Mouse (Mus musculus) right cerebral cortex, adult 18-20 months (tissue): Measurements from ENCODE around the gene Pdzd2.

Experiments
- DNase-seq: peaks from one replicate; pipeline ENCODE4 v3.0.0; 2022; ENCODE audit warnings: mixed read lengths

Gene Pdzd2

DNA sequence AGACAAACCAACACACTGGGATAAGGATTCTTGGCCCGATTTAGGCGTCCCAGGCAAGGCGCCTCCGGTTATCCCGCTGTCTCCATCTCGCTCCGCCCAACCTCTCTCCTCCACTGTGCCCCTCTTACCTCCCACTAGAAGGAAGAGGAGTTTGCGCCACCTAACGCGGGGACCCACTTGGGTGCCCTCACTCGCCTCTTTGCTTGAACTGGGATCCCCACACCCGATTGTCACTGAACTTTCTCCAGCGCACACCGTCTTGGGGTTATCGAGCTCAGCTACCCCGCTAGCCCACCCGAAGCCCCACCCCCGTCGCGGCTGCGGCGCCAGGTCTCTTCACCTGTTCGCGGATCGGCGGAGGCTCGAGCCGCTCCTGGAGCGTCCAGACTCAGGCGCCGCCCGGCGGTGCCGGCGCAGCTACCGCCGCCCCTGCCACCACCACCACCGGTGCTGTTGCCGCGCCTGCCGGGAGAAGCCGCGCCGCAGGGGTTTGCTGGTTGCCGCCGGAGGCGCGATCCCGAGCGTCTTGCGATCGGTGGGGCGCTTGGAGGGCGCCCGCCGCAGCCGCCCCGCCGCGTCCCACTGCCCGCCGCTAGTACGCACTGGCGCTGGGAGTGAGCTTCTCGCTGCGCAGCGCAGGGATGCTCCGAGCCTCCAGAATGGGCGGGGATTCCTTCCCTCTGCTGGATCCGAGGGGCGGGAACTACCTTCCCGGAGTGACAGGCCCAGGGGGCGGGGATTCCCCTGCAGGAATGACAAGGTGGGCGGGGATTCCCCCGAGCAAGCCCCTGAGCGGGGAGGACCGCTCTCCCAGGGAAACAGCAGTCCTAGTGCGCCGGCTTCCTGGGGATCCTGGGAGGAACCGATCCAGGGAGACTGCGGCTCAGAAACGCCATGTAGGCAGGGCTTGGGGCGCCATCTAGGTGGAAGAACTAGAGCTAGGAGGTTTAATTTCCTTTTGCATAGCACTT, at the start of gene Pdzd2:
Gene Pdzd2 (minus strand): TSS at position 648 of the 971 bp plus-strand sequence.
- DNase-seq = peak; percentile 99

DNA sequence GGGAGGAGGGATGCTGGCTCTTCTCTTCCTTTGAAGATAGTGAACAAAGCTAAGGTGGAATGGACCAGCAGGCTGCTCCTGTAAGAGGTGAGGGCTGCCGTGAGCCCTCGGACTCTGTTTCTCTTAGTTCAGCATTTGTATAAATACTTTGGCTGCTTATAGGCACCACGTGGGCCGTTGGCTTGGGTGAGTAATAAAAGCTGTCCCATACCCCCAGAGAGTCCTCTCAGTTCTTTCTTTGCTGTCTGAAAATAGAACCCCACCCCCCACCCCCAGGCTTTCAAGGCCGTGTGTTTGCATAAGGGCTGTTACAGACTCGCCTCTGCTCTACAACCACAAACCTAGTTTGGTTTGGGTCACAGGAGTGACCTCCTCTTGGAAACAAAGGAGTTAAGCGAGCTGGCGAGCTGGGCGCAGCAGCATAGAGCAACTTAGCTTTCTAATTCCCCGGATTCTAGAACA, 49.7 kb upstream of the Pdzd2 start:
- DNase-seq = no peak

DNA sequence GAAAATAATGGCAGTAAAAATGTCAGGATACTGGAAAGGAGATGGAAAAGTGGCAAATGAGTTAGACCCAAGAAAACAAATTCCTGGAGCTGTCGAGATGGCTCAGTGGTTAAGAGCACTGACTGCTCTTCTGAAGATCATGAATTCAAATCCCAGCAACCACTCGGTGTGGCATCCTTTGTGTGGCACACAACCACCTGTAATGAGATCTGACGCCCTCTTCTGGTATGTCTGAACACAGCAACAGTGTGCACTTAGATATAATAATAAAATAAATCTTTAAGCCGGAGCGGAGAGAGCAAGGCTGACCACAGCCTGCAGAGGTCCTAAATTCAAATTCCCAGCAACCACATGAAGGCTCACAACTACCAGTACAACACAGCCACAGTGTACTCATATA, 48.8 kb upstream of the Pdzd2 start:
- no peak for DNase-seq

DNA sequence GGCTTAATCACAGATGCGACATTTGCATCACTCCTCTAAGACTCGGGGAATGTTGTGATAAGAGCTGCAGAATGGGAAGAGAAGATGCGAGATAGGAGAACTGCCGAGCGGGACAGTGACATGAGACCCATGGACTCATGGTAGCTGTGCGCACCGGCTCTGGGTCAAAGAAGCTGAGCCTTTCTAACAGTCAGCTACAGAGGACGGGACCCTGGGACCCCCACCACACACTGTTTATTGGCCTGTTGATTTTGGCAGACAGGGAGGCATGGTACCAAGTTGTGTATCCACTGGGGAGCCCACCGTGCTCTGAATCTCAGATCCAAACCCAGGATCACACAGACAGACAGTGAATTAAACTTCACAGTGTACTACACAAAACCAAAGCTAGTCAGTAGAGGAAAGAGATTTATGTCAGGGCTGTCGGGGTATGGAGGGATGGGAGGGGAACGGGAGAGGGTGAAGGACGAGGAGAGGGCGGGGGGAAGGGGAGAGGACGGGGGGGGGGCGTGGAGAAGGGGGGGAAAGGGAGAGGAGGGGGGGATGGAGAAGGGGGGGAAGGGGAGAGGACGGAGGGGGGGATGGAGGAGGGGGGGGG, 42.1 kb upstream of the Pdzd2 start:
- no peak for DNase-seq

DNA sequence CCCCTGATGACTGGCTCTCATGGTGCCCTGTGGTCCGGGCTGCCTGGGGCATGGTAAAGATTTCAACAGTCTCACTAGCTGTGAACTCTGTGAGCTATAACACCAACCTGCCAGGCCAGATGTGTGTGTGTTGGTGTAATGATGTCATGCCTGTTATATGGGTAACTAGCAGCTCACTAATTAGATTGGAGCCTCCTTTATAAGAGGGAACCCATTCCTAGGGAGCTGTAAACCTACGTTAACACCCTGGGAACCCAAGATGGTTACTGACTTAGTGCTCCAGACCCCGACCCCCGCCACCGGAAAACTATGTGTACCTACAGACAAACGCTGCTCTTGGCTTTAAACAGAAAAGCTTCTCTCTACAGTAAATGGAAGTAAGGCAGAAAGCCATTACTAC, 41.6 kb upstream of the Pdzd2 start:
- no peak for DNase-seq

DNA sequence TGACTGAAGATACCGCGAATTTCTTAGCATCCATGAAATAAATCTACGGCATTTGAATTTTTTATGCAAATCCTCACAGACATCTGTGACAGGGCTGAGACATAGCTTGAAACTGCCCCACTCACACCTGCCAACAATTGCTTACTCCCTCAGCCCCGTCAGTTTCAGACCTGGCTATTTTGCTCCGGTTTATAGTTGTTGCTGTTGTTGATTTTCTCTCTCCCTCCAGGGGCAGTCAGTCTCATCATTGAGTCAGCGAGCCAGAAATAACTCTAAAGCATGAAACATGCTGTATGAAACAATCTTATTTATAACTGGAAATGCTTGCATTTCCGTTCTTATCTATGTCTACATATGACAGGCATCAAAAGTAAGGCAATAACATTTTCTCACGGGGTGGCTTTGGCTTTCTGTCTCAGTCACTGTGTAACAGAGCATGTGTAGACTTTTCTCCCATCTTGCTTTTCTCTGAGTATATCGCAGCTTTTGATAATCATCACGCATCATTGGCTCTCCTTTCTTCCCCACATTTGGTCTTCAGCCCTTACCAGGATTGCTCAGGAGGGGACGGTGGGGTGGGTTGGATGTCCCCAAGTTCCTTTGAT, 34.5 kb upstream of the Pdzd2 start:
- DNase-seq = no peak

DNA sequence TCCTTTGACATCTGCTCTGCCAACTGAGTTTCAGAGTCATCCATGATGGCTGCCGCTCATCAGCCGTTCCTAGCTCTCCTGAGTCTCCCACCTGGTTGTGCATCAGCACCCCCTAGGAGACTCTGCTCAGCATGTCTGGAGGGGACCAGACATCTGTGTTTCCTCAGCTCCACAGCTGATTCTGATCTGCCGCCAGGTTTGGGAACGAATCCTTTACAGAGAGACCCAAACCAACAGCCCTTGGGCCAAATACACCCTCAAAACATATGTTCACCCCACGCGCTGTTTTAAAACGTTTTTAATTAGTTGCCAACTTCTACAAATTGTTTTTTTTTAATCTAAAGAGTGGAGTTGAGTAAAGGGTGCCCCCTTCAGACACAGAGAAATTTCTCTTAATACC, 31.2 kb upstream of the Pdzd2 start:
- peak; percentile 51 for DNase-seq

DNA sequence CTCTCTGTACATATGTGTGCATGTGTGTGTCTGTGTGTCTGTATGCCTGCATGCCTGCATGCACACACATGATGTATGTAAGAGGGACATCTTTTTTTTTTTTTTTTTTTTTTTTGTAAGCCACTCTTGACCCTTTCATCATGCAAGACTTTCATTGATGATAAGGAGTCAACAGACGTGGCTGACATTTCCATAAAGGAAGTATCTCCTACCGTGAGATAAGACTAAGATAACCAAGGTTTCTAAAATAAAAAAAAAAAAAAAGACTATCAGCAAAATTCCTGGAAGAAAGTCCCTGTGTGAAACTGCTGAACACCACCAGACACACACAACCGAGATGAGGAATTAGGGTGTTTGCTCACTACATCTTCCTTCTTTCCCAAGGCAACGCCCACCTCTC, 27.1 kb upstream of the Pdzd2 start:
- DNase-seq = no peak

DNA sequence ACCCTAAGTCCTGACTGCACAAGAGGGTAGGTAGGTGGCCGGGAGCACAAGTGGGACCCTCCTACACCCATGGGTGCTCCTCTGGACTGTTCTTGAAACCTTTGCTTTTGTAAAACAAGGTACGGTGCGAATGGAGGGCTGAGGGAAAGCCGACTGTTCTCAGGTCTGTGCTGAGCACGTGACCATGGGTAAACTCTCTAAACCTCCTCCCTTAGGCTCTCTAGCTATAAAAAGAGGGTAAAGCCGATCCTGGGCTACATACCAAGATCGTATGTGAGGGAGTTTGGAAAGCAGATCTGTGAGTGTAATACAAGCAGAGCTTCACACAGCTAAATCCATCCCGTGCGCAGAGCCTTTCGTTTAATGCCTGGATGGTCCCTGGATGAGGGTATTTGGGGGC, 23.4 kb upstream of the Pdzd2 start:
- DNase-seq = no peak

DNA sequence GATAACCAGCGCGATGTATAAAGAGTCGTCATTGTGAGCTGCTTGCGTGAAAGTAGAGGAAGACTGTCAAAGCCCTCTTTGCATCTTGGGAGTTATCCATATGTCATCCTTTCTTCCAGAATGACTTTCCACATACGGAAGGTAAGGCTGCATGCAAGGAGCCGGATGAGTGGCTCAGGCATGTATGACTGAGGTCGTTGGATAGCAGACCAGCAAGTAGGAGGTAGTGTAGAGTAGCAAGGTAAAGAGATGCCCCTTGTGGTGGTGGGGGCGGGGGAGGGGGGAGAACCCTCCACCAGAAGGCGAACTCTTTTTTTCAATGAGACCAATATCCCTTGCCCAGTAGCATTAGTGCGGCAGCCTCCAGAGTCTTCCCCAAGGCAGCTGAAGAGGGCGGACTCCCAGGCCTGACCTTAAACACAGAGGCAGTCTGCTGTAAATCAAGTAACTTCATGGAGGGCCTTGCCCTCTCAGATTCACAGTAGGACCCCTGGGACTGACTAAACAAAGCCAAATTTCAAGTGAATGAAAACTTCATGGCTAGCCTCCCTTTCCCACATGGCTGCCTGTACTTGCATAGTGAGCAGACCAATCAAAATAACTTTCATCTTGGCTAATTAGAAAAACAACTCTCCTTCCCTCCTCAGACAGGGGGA, 22.7 kb upstream of the Pdzd2 start:
- DNase-seq = no peak

DNA sequence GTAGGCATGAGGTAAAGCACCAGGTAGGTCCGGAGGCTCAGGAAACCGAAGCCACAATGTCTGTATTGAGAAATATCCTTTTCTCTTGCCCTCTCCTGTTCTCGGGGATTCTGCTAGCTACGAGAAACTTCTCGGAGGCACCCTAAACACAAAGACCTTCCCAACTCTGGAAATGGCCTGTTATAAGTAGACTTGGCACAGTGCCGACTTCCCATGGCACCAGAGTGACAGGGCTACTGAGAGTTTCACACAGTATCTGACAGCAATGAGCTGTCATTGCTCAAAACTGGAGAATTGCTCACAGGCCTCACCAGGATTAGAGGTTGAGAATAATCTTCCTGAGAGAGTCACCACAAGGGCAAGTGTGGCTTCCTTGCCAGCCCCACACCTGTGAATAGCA, 21.0 kb upstream of the Pdzd2 start:
- DNase-seq = no peak

DNA sequence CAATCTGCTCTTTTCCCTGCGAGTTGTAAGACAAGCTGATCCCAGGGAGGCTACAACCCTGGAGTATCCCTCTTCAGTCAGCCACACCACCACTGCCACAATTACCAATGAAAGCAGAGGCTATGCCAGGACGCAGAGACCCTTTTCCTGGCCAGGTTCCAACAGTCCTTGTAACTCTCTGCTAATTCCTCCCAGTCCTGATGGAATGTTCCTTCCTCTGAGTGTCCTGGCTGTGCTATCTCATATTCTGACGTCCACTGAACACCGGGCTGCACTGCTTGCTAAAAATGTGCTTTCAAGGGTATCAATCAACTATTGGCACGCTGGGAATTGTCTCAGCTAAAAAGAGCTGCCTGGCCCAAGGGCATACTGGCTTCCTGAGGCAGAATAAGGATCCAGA, 18.7 kb upstream of the Pdzd2 start:
- no peak for DNase-seq

DNA sequence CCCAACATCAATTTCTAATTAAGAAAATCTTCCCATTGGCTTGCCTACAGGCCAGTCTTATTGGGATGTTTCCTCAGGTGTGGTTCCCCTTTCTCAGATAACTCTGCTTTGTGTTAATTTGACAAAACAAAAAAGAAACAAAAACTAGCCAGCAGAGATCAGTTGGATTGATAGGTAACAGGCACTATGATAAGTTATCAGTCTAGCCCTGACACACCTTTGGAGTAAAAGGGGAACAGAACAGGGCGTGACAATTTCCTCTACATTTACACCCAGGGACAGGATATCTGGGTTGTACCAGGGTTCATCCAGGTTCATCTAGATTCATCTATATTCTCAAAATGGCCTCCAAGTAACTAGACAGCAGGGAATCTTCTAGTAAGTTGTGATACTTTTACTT, 18.0 kb upstream of the Pdzd2 start:
- no peak for DNase-seq

DNA sequence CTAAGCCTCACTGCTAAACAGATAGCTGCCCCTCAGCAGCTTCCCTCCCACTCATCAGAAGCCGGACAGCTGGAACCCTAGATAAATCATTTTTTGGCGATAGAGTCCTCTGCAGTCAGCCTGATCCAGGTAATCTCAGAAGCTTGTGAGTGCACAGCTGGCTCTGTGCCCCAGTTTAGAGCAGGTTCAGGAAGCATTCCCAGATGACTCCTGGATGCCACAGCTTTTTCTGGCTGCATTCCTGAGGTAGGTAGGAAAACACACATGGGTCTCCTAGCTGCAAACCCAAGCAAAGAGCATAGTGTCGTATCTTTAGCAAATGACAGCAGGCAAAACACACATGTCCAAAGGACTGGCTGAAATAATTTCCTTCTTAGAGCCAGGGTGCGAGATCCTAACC, 13.5 kb upstream of the Pdzd2 start:
- no peak for DNase-seq

DNA sequence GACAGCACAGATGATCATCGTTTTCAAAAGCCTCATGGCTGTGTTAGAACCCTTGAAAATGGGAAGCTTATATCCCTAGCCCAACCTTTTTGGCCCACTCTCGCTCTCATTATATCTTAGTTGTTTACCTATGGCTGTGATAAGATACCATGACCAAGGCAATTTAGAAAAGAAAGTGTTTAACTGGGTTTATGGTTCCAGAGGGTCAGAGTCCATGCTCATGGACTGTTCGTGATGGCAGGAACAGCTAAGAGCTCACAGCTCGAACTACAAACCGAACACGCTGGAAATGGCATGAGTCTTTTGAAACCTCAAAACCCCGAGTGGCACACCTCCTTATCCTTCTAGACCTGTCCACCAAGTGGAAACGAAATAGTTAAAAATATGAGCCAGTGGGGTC, 11.2 kb upstream of the Pdzd2 start:
- no peak for DNase-seq

DNA sequence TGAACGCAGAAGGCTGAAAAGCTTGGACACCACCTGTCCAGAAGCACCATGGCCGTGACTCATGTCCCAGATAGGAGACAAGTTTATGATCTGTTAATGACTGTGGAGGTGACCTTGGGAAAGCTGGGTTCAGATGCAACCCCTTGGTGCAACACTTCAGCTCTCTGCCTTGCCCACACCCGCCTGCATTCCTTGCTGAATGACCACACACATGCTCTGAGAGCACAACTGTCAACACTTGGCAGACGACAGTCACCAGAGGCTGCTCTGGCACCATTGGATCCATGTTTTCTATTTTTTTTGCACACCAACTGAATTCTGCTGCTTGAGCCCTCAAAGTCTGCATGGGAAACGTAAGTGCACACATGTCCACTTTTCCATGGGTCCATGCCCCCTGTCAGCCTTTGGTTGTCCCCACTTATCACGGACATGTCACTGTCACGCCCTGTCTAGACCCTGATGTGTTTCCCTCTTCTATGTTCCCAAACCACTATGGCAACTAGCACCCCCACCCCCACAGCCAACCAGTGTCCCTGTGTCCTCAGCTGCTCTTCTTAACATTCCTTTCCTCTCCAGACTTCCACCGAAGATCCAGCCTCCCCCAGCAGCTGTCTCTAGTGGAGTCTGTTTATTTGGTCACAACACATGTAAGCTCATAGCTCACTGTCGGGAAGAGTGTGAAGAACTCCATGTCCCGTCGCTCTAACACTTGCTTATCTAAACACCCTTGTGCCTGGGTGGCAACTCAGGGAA, 10.0 kb upstream of the Pdzd2 start:
- no peak for DNase-seq

DNA sequence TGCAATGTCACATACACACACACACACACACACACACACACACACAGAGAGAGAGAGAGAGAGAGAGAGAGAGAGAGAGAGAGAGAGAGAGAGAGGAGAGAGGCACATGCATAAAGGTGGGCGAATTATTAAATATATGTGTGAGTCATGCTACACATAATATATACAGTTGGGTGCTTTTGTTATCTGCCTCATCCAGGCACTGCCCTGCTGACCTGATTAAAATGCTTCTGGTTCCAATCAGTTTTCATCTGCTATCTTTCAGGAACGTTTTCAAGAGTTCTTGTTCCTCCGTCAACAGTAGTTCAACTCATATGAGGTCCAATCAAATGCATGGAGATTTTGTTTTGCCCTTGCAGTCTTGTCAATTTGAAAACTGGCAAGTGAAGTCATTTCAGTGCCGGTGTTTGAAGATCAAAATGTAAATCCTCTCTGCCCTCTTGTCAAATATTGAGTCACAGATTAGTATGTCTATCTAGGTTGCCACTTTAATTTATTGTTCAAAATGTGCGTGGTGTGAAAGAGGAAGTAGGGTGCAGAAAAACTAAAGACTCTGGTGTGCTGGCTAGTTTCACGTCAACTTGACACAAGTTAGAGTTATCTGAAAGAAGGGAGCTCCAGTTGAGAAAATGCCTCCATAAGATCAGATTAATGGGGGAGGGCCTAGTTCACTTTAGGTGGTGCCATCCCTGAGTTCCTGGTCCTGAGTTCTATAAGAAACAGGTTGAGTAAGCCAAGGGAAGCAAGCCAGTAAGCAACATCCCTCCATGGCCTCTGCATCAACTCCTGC, 2.6 kb upstream of the Pdzd2 start:
- DNase-seq = no peak

DNA sequence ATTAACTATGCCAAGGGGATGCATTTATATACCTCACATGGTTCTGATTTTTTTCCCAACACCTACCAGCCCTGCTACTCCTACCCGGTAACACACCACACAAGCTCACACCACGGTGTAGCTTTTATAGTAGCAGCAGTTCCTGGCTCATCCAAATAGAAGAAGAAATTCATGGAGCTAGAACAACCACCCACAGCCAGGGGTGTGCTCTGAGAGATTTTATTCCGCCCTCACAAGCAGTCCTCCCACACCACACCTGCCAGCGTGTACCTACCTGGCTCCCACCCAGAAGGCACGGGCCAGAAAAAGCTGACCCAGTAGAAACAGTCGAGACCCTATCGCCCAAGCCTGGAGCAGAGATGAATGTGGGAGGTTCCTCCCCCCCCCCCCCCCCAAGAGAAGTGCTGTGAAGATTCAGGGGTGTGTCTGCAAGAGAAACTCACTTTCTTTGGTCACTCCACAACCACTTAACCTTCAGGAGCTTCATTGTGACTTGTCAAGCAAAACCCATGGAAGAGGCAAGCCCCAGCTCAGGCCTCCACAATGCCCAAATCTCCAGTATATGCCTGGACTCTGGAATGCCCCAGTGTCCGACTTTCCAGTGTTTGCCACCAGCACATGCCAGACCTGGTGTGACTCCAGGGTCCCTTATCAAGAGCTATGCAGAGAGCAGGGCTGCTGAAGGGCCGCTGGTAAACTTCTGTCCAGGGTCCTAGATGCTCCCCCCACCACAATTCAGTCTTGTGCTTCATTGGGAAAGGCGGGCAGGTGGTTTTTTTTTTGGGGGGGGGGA, 1.2 kb downstream of the Pdzd2 start:
- DNase-seq = peak; percentile 78

DNA sequence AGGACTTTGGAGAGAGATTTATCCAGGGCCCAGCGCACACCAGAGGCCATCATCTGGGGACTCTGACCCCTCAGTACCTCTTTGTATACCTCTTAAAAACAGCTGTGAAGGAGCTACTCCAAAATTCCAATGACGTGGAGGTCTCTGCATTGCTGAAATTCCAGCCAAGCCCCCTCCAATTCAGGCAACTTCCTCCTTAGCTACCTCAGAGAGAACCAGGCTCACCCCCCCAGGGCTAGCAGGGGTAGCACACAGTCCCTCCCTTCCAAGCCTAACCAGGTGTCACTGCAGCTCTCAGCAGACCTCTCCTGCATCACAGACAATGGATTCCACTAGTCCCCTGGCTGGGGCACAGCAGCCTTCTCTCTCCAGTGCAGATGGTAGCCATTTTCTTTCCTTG, 4.5 kb downstream of the Pdzd2 start:
- no peak for DNase-seq

DNA sequence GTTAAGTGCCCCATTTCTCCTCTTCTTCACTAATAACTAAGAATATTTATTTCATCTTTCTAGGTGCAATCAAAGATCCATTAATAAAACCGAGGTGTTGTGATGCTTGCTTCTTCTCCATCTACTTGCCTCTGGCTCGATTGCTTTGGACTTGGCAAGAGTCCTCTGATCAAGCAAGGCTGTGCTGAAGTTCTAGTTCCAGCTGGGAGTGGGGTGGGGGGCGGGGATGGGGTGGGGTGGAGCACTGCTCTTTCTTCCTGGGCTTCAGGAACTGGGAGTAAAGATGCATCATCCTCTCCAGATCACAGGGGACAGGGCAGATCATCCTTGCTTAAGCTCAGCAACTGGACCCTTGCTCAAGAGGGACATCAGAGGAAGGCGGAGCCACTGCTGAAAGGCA, 5.5 kb downstream of the Pdzd2 start:
- no peak for DNase-seq

DNA sequence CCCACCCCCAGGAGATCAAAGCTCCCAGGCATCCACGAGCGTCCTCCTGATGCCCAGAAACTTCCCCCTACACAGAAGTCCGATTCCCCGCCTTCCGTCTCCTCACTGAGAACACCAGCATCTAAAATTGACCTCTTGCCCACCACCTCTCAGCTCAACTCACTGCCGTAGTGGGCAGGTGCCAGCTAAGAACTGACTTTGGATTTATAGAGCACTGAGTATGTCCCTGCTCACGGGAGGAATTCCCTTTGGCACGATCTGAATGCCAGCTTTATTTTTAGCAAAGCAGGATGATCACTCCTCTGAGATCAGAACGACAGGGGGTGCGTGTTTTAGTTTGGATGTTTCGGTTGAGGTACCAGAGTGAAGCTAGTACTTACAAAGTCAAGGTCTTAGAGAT, 7.1 kb downstream of the Pdzd2 start:
- DNase-seq = no peak
